Mouse (Mus musculus): ENCODE data around the gene Gm49355. TPM values are rescaled to one million over a fixed set of nuclear protein-coding genes. Genes with fewer than 3 reads are reported as not detected.

The Gm49355 gene
- total RNA-seq, 1 experiment: not detected

DNA sequence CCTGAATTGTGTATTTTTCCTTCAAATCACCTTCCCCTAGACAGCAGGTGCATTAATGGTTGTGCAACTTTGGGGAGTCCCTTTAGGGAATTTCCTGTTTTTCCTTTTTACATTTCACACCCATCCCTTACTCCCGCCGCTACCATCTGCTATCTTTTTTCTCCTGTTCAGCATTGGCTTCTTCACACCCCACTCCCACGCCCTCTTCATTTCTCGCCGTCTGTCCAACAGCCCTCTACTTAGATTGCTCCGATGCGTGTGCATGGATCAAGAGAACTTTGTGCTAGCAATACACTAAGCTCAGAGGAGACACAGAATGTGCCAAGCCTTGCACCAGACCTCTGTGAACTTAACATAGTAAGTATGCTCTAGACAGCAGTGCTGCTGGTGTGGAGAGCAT, 12.6 kb downstream of the Gm49355 start:
- TF ChIP-seq HCFC1 (IDR thresholded peaks at IDR 0.05; ENCODE audit: borderline replicate concordance, insufficient read depth, low read length) (no peak), MAFK (IDR thresholded peaks at IDR 0.05; ENCODE audit: insufficient read depth, low read depth, low read length) (no peak), CHD2 (IDR thresholded peaks at IDR 0.05; ENCODE audit: low read depth, low read length) (no peak), ZNF384 (IDR thresholded peaks at IDR 0.05; ENCODE audit: low read depth, low read length) (no peak), ZC3H11A (IDR thresholded peaks at IDR 0.05; ENCODE audit: borderline replicate concordance, low read depth, low read length) (no peak)
- no peaks in the 10 kb centered on the region; the same call in 1 of the 2 replicates for H3K36me3 ChIP-seq (ENCODE audit: control insufficient read depth, insufficient read depth, low read length, poor library complexity, severe bottlenecking)
- in situ Hi-C loops (cut with MboI; ENCODE audit: low sequenced_read_pairs in 2 of 2, unreplicated experiment in 2 of 2): no loop called here

DNA sequence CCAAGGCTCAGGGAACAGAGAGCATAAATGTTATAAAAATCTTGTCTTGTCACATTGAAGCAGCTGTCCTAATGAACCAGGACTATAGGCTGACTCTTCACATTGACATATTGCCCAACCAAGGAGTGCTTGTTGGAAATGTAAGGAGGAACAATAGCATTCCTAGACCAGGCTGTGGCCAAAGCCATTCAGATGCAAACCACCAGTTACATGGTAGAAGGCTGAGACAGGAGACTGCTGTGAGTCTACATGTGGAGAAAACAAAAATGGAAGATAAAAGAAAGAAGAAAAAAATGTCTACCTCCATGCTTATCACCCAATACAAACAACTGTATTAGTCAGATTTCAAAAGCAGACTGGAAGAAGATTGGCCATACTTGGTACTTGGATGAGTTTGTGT, 15.4 kb downstream of the Gm49355 start:
- Histone ChIP-seq H3K27ac (ENCODE audit: insufficient read depth, low read depth, low read length, poor library complexity, severe bottlenecking) (no peak overlapping the region), H3K9me3 (ENCODE audit: control insufficient read depth, insufficient read depth, low read depth, low read length) (no peaks in the 10 kb centered on the region), H3K36me3 (ENCODE audit: control insufficient read depth, insufficient read depth, low read length, poor library complexity, severe bottlenecking) (no peaks in the 10 kb centered on the region; the same call in 1 of the 2 replicates), H3K4me1 (ENCODE audit: control insufficient read depth in 2 of 2, insufficient read depth in 2 of 2, low read length in 2 of 2, poor library complexity in 1 of 2) (peaks cover 2 to 9% of the 10 kb centered on the region in 2 experiments; a peak in 2 of 4 replicates), H3K9ac (ENCODE audit: insufficient read depth, low read depth, low read length, poor library complexity, severe bottlenecking) (no peak overlapping the region), H3K4me3 (ENCODE audit: insufficient read depth in 1 of 2, low read depth in 1 of 2, low read length in 2 of 2, poor library complexity in 1 of 2, severe bottlenecking in 1 of 2) (no peak overlapping the region)
- TF ChIP-seq CHD2 (IDR thresholded peaks at IDR 0.05; ENCODE audit: low read depth, low read length) (no peak), ZNF384 (IDR thresholded peaks at IDR 0.05; ENCODE audit: low read depth, low read length) (no peak), HCFC1 (IDR thresholded peaks at IDR 0.05; ENCODE audit: borderline replicate concordance, insufficient read depth, low read length) (no peak), ZC3H11A (IDR thresholded peaks at IDR 0.05; ENCODE audit: borderline replicate concordance, low read depth, low read length) (no peak)
- in situ Hi-C loops (cut with MboI; ENCODE audit: low sequenced_read_pairs in 2 of 2, unreplicated experiment in 2 of 2): no loop called here
- no peak for DNase-seq (ENCODE audit: low read depth, low spot score)

More for the DNA sequence above, 12.6 kb downstream of the Gm49355 start:
- Histone ChIP-seq H3K4me1 (ENCODE audit: control insufficient read depth in 2 of 2, insufficient read depth in 2 of 2, low read length in 2 of 2, poor library complexity in 1 of 2) (peaks cover 2 to 9% of the 10 kb centered on the region in 2 experiments; a peak in 2 of 4 replicates), H3K9ac (ENCODE audit: insufficient read depth, low read depth, low read length, poor library complexity, severe bottlenecking) (no peak overlapping the region), H3K9me3 (ENCODE audit: control insufficient read depth, insufficient read depth, low read depth, low read length) (no peaks in the 10 kb centered on the region), H3K4me3 (ENCODE audit: insufficient read depth in 1 of 2, low read depth in 1 of 2, low read length in 2 of 2, poor library complexity in 1 of 2, severe bottlenecking in 1 of 2) (no peak overlapping the region), H3K27ac (ENCODE audit: insufficient read depth, low read depth, low read length, poor library complexity, severe bottlenecking) (no peak overlapping the region)
- DNase-seq (ENCODE audit: low read depth, low spot score): no peak

DNA sequence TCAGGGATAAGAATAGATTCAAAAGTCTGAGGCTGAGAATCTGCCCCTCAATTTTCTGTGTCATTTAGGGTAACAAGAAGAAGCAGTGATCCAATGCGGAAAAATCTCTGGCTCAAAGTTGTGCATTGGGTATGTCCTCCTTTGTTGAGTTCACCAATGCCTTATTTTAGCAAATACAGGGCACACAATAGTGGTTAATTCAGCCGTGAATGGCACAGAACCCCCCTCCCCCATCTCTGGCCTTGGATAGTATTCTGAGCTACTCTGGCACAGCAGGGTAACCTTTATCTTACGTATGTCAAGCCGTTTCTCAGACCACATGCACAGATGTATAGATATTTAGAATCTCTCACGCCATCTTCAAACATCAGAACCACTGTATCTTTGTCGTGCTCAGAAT, 15.9 kb downstream of the Gm49355 start:
- no peaks in the 10 kb centered on the region; the same call in 1 of the 2 replicates for H3K36me3 ChIP-seq (ENCODE audit: control insufficient read depth, insufficient read depth, low read length, poor library complexity, severe bottlenecking)
- DNase-seq (ENCODE audit: low read depth, low spot score): no peak
- TF ChIP-seq ZNF384 (IDR thresholded peaks at IDR 0.05; ENCODE audit: low read depth, low read length): no peak
- no peak for TF ChIP-seq CHD2 (IDR thresholded peaks at IDR 0.05; ENCODE audit: low read depth, low read length)
- TF ChIP-seq ZC3H11A (IDR thresholded peaks at IDR 0.05; ENCODE audit: borderline replicate concordance, low read depth, low read length): no peak
- TF ChIP-seq HCFC1 (IDR thresholded peaks at IDR 0.05; ENCODE audit: borderline replicate concordance, insufficient read depth, low read length): no peak
- TF ChIP-seq MAFK (IDR thresholded peaks at IDR 0.05; ENCODE audit: insufficient read depth, low read depth, low read length): no peak
- H3K9ac ChIP-seq (ENCODE audit: insufficient read depth, low read depth, low read length, poor library complexity, severe bottlenecking): no peak overlapping the region
- in situ Hi-C loops (cut with MboI; ENCODE audit: low sequenced_read_pairs in 2 of 2, unreplicated experiment in 2 of 2): no loop called here
- peaks cover 2 to 9% of the 10 kb centered on the region in 2 experiments; a peak in 2 of 4 replicates for H3K4me1 ChIP-seq (ENCODE audit: control insufficient read depth in 2 of 2, insufficient read depth in 2 of 2, low read length in 2 of 2, poor library complexity in 1 of 2)
- no peak overlapping the region for H3K4me3 ChIP-seq (ENCODE audit: insufficient read depth in 1 of 2, low read depth in 1 of 2, low read length in 2 of 2, poor library complexity in 1 of 2, severe bottlenecking in 1 of 2)
- no peaks in the 10 kb centered on the region for H3K9me3 ChIP-seq (ENCODE audit: control insufficient read depth, insufficient read depth, low read depth, low read length)
- H3K27ac ChIP-seq (ENCODE audit: insufficient read depth, low read depth, low read length, poor library complexity, severe bottlenecking): no peak overlapping the region

DNA sequence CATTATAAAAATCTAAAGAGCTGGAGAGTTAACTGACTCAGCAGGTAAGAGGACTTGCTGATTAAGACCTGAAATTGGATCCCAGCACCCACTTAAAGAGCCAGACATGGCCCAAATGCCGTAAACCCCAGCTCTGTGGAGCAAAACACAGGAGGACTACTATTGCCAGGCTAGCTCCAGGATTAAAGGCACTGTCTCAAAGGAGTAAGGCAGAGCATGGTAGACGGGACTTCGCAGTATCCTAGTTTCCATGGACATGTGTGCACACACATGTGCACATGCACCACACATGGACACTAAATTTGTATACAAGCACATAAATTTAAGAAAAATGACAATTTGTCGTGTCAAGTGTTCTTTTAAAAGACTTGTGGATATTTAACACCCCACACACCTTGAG, 16.5 kb downstream of the Gm49355 start:
- in situ Hi-C loops (cut with MboI; ENCODE audit: low sequenced_read_pairs in 2 of 2, unreplicated experiment in 2 of 2): no loop called here
- no peak overlapping the region for H3K27ac ChIP-seq (ENCODE audit: insufficient read depth, low read depth, low read length, poor library complexity, severe bottlenecking)

More for the DNA sequence above, 16.5 kb downstream of the Gm49355 start:
- no peak for DNase-seq (ENCODE audit: low read depth, low spot score)
- no peaks in the 10 kb centered on the region; the same call in 1 of the 2 replicates for H3K36me3 ChIP-seq (ENCODE audit: control insufficient read depth, insufficient read depth, low read length, poor library complexity, severe bottlenecking)
- TF ChIP-seq ZC3H11A (IDR thresholded peaks at IDR 0.05; ENCODE audit: borderline replicate concordance, low read depth, low read length) (no peak), MAFK (IDR thresholded peaks at IDR 0.05; ENCODE audit: insufficient read depth, low read depth, low read length) (no peak), HCFC1 (IDR thresholded peaks at IDR 0.05; ENCODE audit: borderline replicate concordance, insufficient read depth, low read length) (no peak), ZNF384 (IDR thresholded peaks at IDR 0.05; ENCODE audit: low read depth, low read length) (no peak), CHD2 (IDR thresholded peaks at IDR 0.05; ENCODE audit: low read depth, low read length) (no peak)
- H3K9ac ChIP-seq (ENCODE audit: insufficient read depth, low read depth, low read length, poor library complexity, severe bottlenecking): no peak overlapping the region
- no peak overlapping the region for H3K4me3 ChIP-seq (ENCODE audit: insufficient read depth in 1 of 2, low read depth in 1 of 2, low read length in 2 of 2, poor library complexity in 1 of 2, severe bottlenecking in 1 of 2)
- peaks cover 2 to 9% of the 10 kb centered on the region in 2 experiments; a peak in 2 of 4 replicates for H3K4me1 ChIP-seq (ENCODE audit: control insufficient read depth in 2 of 2, insufficient read depth in 2 of 2, low read length in 2 of 2, poor library complexity in 1 of 2)
- no peaks in the 10 kb centered on the region for H3K9me3 ChIP-seq (ENCODE audit: control insufficient read depth, insufficient read depth, low read depth, low read length)
